Mouse (Mus musculus) MEL (cell line): Measurements from ENCODE around the gene Gnaq. TPM values are rescaled to one million over a fixed set of nuclear protein-coding genes. Genes with fewer than 3 reads are reported as not detected.

ENCODE experiments used
- DNase-seq: peaks from one replicate; pipeline ENCODE4 v3.0.0; 2011; ENCODE audit warnings: low read depth, low spot score
- H3K27ac ChIP-seq: 2 replicates; pipeline ENCODE4 v1.5.1; 2012; ENCODE audit warnings: low read depth, mild to moderate bottlenecking, control low read depth, low read length, moderate library complexity; ENCODE audit not compliant: control insufficient read depth
- H3K27me3 ChIP-seq, 2 experiments: fragments of 150-350 bp in 1 of 2; sonication (generic) in 1 of 2; 2 replicates each; pipeline ENCODE4 v1.6.1; 2012; ENCODE audit warnings: low read length in 2 of 2, mild to moderate bottlenecking in 2 of 2, improper control_type of control experiment in 1 of 2, moderate library complexity in 1 of 2; ENCODE audit not compliant: insufficient read depth in 2 of 2, control insufficient read depth in 1 of 2
- H3K36me3 ChIP-seq, 2 experiments: 2 replicates each; pipeline ENCODE4 v1.6.1; 2012 to 2014; ENCODE audit warnings: low read length in 2 of 2, improper control_type of control experiment in 1 of 2, inconsistent platforms in 1 of 2, mild to moderate bottlenecking in 1 of 2; ENCODE audit not compliant: insufficient read depth in 2 of 2, control insufficient read depth in 1 of 2
- H3K4me1 ChIP-seq, 2 experiments: fragments of 150-350 bp in 1 of 2; sonication (generic) in 1 of 2; 2 replicates each; pipeline ENCODE4 v1.6.1; 2012; ENCODE audit warnings: low read length in 2 of 2, improper control_type of control experiment in 1 of 2, mild to moderate bottlenecking in 1 of 2; ENCODE audit not compliant: insufficient read depth in 2 of 2, control insufficient read depth in 1 of 2
- H3K4me3 ChIP-seq, 2 experiments: fragments of 150-350 bp in 1 of 2; sonication (generic) in 1 of 2; 2 replicates each; pipeline ENCODE4 v1.5.1; 2012; ENCODE audit warnings: low read depth in 2 of 2, low read length in 2 of 2, mild to moderate bottlenecking in 2 of 2, moderate library complexity in 2 of 2, control low read depth in 1 of 2, improper control_type of control experiment in 1 of 2; ENCODE audit not compliant: control insufficient read depth in 1 of 2, insufficient read depth in 1 of 2
- H3K79me2 ChIP-seq: 2 replicates; pipeline ENCODE4 v1.6.1; 2012; ENCODE audit warnings: mild to moderate bottlenecking, low read length, moderate library complexity; ENCODE audit not compliant: control insufficient read depth, poor library complexity, insufficient read depth
- H3K9ac ChIP-seq: 2 replicates; pipeline ENCODE4 v1.6.1; 2012; ENCODE audit warnings: low read depth, mild to moderate bottlenecking, control low read depth, low read length, moderate library complexity; ENCODE audit not compliant: control insufficient read depth, poor library complexity, severe bottlenecking
- H3K9me3 ChIP-seq: fragments of 150-350 bp; sonication (generic); replicated peaks from 2 replicates; pipeline ENCODE4 v1.6.1; 2012; ENCODE audit warnings: mild to moderate bottlenecking, low read length, improper control_type of control experiment, moderate library complexity; ENCODE audit not compliant: insufficient read depth
- BHLHE40 ChIP-seq: IDR thresholded peaks from 2 replicates; pipeline ENCODE4 v1.6.1; 2012; ENCODE audit warnings: low read depth, mild to moderate bottlenecking, inconsistent platforms, low read length, improper control_type of control experiment, borderline replicate concordance
- CHD1 ChIP-seq: IDR thresholded peaks from 2 replicates; pipeline ENCODE4 v1.6.1; 2012; ENCODE audit warnings: low read depth, mild to moderate bottlenecking, inconsistent platforms, low read length, improper control_type of control experiment
- E2F4 ChIP-seq: IDR thresholded peaks from 2 replicates; pipeline ENCODE4 v1.6.1; 2011; ENCODE audit warnings: low read depth, low read length, improper control_type of control experiment, borderline replicate concordance
- ELF1 ChIP-seq: IDR thresholded peaks from 2 replicates; pipeline ENCODE4 v1.6.1; 2014; ENCODE audit warnings: low read depth, mild to moderate bottlenecking, inconsistent platforms, low read length, improper control_type of control experiment, moderate library complexity
- HCFC1 ChIP-seq: IDR thresholded peaks from 2 replicates; pipeline ENCODE4 v1.6.1; 2012; ENCODE audit warnings: low read depth, mild to moderate bottlenecking, inconsistent platforms, low read length, improper control_type of control experiment, moderate library complexity
- JUND ChIP-seq: IDR thresholded peaks from 2 replicates; pipeline ENCODE4 v1.6.1; 2011; ENCODE audit warnings: low read depth, mild to moderate bottlenecking, improper control_type of control experiment, low read length
- MAFK ChIP-seq: IDR thresholded peaks from 2 replicates; pipeline ENCODE4 v1.6.1; 2011; ENCODE audit warnings: low read depth, mild to moderate bottlenecking, low read length, improper control_type of control experiment, borderline replicate concordance
- MAX ChIP-seq: IDR thresholded peaks from 2 replicates; pipeline ENCODE4 v1.6.1; 2011; ENCODE audit warnings: low read length, improper control_type of control experiment
- MAZ ChIP-seq: IDR thresholded peaks from 2 replicates; pipeline ENCODE4 v1.6.1; 2012; ENCODE audit warnings: low read depth, mild to moderate bottlenecking, inconsistent platforms, low read length, improper control_type of control experiment
- MEF2A ChIP-seq: IDR thresholded peaks from 2 replicates; pipeline ENCODE4 v1.6.1; 2014; ENCODE audit warnings: low read depth, mild to moderate bottlenecking, inconsistent platforms, low read length, improper control_type of control experiment; ENCODE audit not compliant: poor library complexity, insufficient replicate concordance, severe bottlenecking; ENCODE audit errors: extremely low read depth
- MYB ChIP-seq: IDR thresholded peaks from 2 replicates; pipeline ENCODE4 v1.6.1; 2011; ENCODE audit warnings: mild to moderate bottlenecking, low read depth, low read length, improper control_type of control experiment
- MYC ChIP-seq: IDR thresholded peaks from 2 replicates; pipeline ENCODE4 v1.6.1; 2011; ENCODE audit warnings: low read depth, mild to moderate bottlenecking, low read length, improper control_type of control experiment, moderate library complexity
- POLR2AphosphoS2 ChIP-seq: IDR thresholded peaks from 2 replicates; pipeline ENCODE4 v1.6.1; 2011; ENCODE audit warnings: low read length, improper control_type of control experiment
- POLR2AphosphoS5 ChIP-seq: IDR thresholded peaks from 2 replicates; pipeline ENCODE4 v1.6.1; 2012; ENCODE audit warnings: low read depth, borderline replicate concordance, mild to moderate bottlenecking, inconsistent platforms, low read length, moderate library complexity, mixed read lengths
- RAD21 ChIP-seq: IDR thresholded peaks from 2 replicates; pipeline ENCODE4 v1.6.1; 2011; ENCODE audit warnings: mild to moderate bottlenecking, low read depth, low read length, improper control_type of control experiment
- SMC3 ChIP-seq: IDR thresholded peaks from 2 replicates; pipeline ENCODE4 v1.6.1; 2011; ENCODE audit warnings: low read depth, low read length, improper control_type of control experiment
- TAL1 ChIP-seq: IDR thresholded peaks from 2 replicates; pipeline ENCODE4 v1.6.1; 2012; ENCODE audit warnings: mild to moderate bottlenecking, inconsistent platforms, low read length, moderate library complexity, mixed read lengths
- TBP ChIP-seq: IDR thresholded peaks from 2 replicates; pipeline ENCODE4 v1.8.0; 2011; ENCODE audit warnings: low read depth, low read length, improper control_type of control experiment
- UBTF ChIP-seq: IDR thresholded peaks from 2 replicates; pipeline ENCODE4 v1.6.1; 2012; ENCODE audit warnings: low read depth, mild to moderate bottlenecking, inconsistent platforms, low read length, improper control_type of control experiment, moderate library complexity, borderline replicate concordance; ENCODE audit not compliant: insufficient read depth
- ZMIZ1 ChIP-seq: IDR thresholded peaks from 2 replicates; pipeline ENCODE4 v1.6.1; 2012; ENCODE audit warnings: low read depth, mild to moderate bottlenecking, inconsistent platforms, low read length, improper control_type of control experiment, moderate library complexity
- polyA plus RNA-seq, 2 experiments: library from polyadenylated mRNA; stranded (reverse) in 1 of 2; unstranded in 1 of 2; fragments of >175 nt in 1 of 2; fragments of >200 nt in 1 of 2; gene quantifications; 2 replicates each; pipeline versions ENCODE4 v1.2.1 to v1.2.4; 2012; ENCODE audit warnings: low replicate concordance in 2 of 2, low read depth in 1 of 2; ENCODE audit not compliant: insufficient read length in 2 of 2, insufficient read depth in 1 of 2, missing spikeins in 1 of 2
- total RNA-seq: library from RNA; depleted of rRNA; stranded (reverse); fragments of 300-350 nt; gene quantifications from 2 replicates; pipeline ENCODE4 v1.2.3, GENCODE M21; 2012

The Gnaq gene
- total and polyA plus RNA-seq, 3 experiments: not detected

DNA sequence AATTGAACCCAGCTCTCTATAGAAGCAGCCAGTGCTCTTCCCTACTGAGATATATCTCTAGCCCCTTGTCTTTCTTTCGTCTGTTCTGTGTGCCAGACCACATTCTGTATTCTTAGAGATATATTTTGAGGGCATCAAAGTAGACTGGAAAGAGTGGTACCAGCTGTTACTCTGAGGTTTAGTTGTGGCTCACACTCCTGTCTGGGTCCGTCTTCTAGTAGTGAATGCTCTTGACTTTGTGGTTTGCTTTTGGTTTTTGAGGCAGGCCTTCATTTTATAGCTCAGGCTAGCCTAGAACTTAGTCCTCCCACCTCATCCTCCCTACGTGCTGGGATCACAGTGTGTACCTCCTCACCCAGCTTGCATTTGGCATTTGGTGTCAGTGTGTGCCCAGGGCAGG is 54.4 kb downstream of the Gnaq start:
- Histone ChIP-seq H3K9me3 (no peaks in the 10 kb centered on the region), H3K27ac (no peak overlapping the region), H3K4me1 (no peaks in the 10 kb centered on the region), H3K9ac (no peak overlapping the region), H3K36me3 (no peaks in the 10 kb centered on the region), H3K27me3 (peaks cover 2 to 4% of the 10 kb centered on the region in 2 experiments), H3K4me3 (no peak overlapping the region), H3K79me2 (no peaks in the 10 kb centered on the region)
- DNase-seq: no peak
- TF ChIP-seq MAFK: no peak
- no peak for TF ChIP-seq CHD1
- TF ChIP-seq, all 39 proteins: peak for 0

DNA sequence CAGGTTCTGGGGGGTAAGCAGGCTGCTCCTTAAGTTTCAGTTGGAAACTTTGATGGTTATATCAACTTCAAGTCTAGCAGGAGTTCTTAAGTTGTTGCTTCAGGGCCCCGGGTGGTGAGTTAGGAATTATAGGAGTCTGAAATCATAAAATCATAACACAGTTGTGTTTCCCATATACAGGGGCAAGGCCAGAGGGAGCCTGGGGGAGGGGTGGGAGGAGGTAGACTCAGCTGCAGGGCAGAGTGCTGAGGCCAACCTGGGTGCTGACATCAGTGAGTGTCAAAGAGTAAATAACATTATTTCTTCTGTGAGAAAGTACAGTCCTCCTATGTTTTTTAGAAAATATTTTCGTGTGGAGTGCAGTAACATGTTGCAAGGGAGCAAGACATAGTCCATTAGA is 55.3 kb downstream of the Gnaq start:
- no peaks in the 10 kb centered on the region for H3K9me3 ChIP-seq
- no peak overlapping the region for H3K9ac ChIP-seq
- DNase-seq: no peak
- no peaks in the 10 kb centered on the region for H3K79me2 ChIP-seq
- no peak overlapping the region for H3K4me3 ChIP-seq
- TF ChIP-seq TAL1 (no peak), ELF1 (no peak), HCFC1 (no peak), UBTF (no peak), POLR2AphosphoS5 (no peak), SMC3 (no peak), BHLHE40 (no peak), RAD21 (no peak), POLR2AphosphoS2 (no peak), TBP (no peak), MAFK (no peak), MAX (no peak), MYB (no peak), E2F4 (no peak), ZMIZ1 (no peak), JUND (no peak), MAZ (no peak), MYC (no peak), MEF2A (no peak)
- no peaks in the 10 kb centered on the region for H3K36me3 ChIP-seq
- H3K4me1 ChIP-seq: no peaks in the 10 kb centered on the region
- peaks cover 3 to 4% of the 10 kb centered on the region in 2 experiments for H3K27me3 ChIP-seq
- H3K27ac ChIP-seq: no peak overlapping the region
